Mouse (Mus musculus): ENCODE measurements around the gene Hpca. TPM values are rescaled to one million over a fixed set of nuclear protein-coding genes. Genes with fewer than 3 reads are reported as not detected.

The Hpca gene
- polyA plus RNA-seq, 1 experiment, result not detected

GRCm38 (mm10) chr4:129111350-129111749 is 10.5 kb downstream of the Hpca start:
- 63% methylated on average over 11 of the region's 11 CpGs for WGBS
- Histone ChIP-seq H3K27ac (ENCODE audit: insufficient read depth, low read length) (no peak overlapping the region), H3K36me3 (ENCODE audit: control insufficient read depth, insufficient read depth, low read length) (no peaks in the 10 kb centered on the region), H3K4me3 (ENCODE audit: extremely low read depth, insufficient read depth, insufficient read length) (no peak overlapping the region), H3K4me1 (ENCODE audit: control insufficient read depth, insufficient read depth, insufficient read length) (no peaks in the 10 kb centered on the region), H3K27me3 (ENCODE audit: control insufficient read depth, insufficient read depth, low read length) (no peaks in the 10 kb centered on the region)
- TF ChIP-seq CTCF (IDR thresholded peaks at IDR 0.05; ENCODE audit: extremely low read depth, insufficient read depth, insufficient read length, insufficient replicate concordance) (no peak), POLR2A (IDR thresholded peaks at IDR 0.05; ENCODE audit: low read depth, low read length) (no peak)
- no peak for DNase-seq (ENCODE audit: low read depth in 1 of 2, low spot score in 2 of 2)

- Histone ChIP-seq H3K4me1 (ENCODE audit: control insufficient read depth, insufficient read depth, insufficient read length) (no peaks in the 10 kb centered on the region), H3K36me3 (ENCODE audit: control insufficient read depth, insufficient read depth, low read length) (no peaks in the 10 kb centered on the region), H3K27ac (ENCODE audit: insufficient read depth, low read length) (no peak overlapping the region), H3K27me3 (ENCODE audit: control insufficient read depth, insufficient read depth, low read length) (no peaks in the 10 kb centered on the region), H3K4me3 (ENCODE audit: extremely low read depth, insufficient read depth, insufficient read length) (no peak overlapping the region)
- TF ChIP-seq CTCF (IDR thresholded peaks at IDR 0.05; ENCODE audit: extremely low read depth, insufficient read depth, insufficient read length, insufficient replicate concordance) (no peak), POLR2A (IDR thresholded peaks at IDR 0.05; ENCODE audit: low read depth, low read length) (no peak)
- 86% methylated on average over 6 of the region's 6 CpGs for WGBS
- DNase-seq (ENCODE audit: low read depth in 1 of 2, low spot score in 2 of 2), result no peak
Observed at GRCm38 (mm10) chr4:129110804-129111203, 11.0 kb downstream of the Hpca start.

- TF ChIP-seq CTCF (IDR thresholded peaks at IDR 0.05; ENCODE audit: extremely low read depth, insufficient read depth, insufficient read length, insufficient replicate concordance), result no peak
- TF ChIP-seq POLR2A (IDR thresholded peaks at IDR 0.05; ENCODE audit: low read depth, low read length), result no peak
- no peak for DNase-seq (ENCODE audit: low read depth in 1 of 2, low spot score in 2 of 2)
- H3K27ac ChIP-seq (ENCODE audit: insufficient read depth, low read length), result no peak overlapping the region
- no peak overlapping the region for H3K4me3 ChIP-seq (ENCODE audit: extremely low read depth, insufficient read depth, insufficient read length)
- H3K36me3 ChIP-seq (ENCODE audit: control insufficient read depth, insufficient read depth, low read length), result no peaks in the 10 kb centered on the region
- WGBS, result 86% methylated on average over 7 of the region's 7 CpGs
- H3K27me3 ChIP-seq (ENCODE audit: control insufficient read depth, insufficient read depth, low read length), result no peaks in the 10 kb centered on the region
- H3K4me1 ChIP-seq (ENCODE audit: control insufficient read depth, insufficient read depth, insufficient read length), result no peaks in the 10 kb centered on the region; the same call in 1 of the 2 replicates
Observed at GRCm38 (mm10) chr4:129108624-129109023, 13.2 kb downstream of the Hpca start.

- Histone ChIP-seq H3K4me1 (ENCODE audit: control insufficient read depth, insufficient read depth, insufficient read length) (no peaks in the 10 kb centered on the region; the same call in 1 of the 2 replicates), H3K36me3 (ENCODE audit: control insufficient read depth, insufficient read depth, low read length) (no peaks in the 10 kb centered on the region), H3K4me3 (ENCODE audit: extremely low read depth, insufficient read depth, insufficient read length) (no peak overlapping the region), H3K27me3 (ENCODE audit: control insufficient read depth, insufficient read depth, low read length) (no peaks in the 10 kb centered on the region), H3K27ac (ENCODE audit: insufficient read depth, low read length) (no peak overlapping the region)
- 54% methylated on average over 10 of the region's 10 CpGs for WGBS
- no peak for TF ChIP-seq POLR2A (IDR thresholded peaks at IDR 0.05; ENCODE audit: low read depth, low read length)
- TF ChIP-seq CTCF (IDR thresholded peaks at IDR 0.05; ENCODE audit: extremely low read depth, insufficient read depth, insufficient read length, insufficient replicate concordance), result no peak
- DNase-seq (ENCODE audit: low read depth in 1 of 2, low spot score in 2 of 2), result no peak
Observed at GRCm38 (mm10) chr4:129107348-129107899, 14.4 kb downstream of the Hpca start.

GRCm38 (mm10) chr4:129106073-129106472 is 15.8 kb downstream of the Hpca start:
- Histone ChIP-seq H3K4me3 (ENCODE audit: extremely low read depth, insufficient read depth, insufficient read length) (no peak overlapping the region), H3K36me3 (ENCODE audit: control insufficient read depth, insufficient read depth, low read length) (no peaks in the 10 kb centered on the region), H3K27me3 (ENCODE audit: control insufficient read depth, insufficient read depth, low read length) (no peaks in the 10 kb centered on the region), H3K4me1 (ENCODE audit: control insufficient read depth, insufficient read depth, insufficient read length) (no peaks in the 10 kb centered on the region; the same call in 1 of the 2 replicates), H3K27ac (ENCODE audit: insufficient read depth, low read length) (no peak overlapping the region)
- TF ChIP-seq CTCF (IDR thresholded peaks at IDR 0.05; ENCODE audit: extremely low read depth, insufficient read depth, insufficient read length, insufficient replicate concordance), result no peak
- no peak for TF ChIP-seq POLR2A (IDR thresholded peaks at IDR 0.05; ENCODE audit: low read depth, low read length)
- WGBS, result 48% methylated on average over 9 of the region's 9 CpGs
- DNase-seq (ENCODE audit: low read depth in 1 of 2, low spot score in 2 of 2), result no peak

- Histone ChIP-seq H3K27me3 (ENCODE audit: control insufficient read depth, insufficient read depth, low read length) (no peaks in the 10 kb centered on the region), H3K36me3 (ENCODE audit: control insufficient read depth, insufficient read depth, low read length) (no peaks in the 10 kb centered on the region), H3K4me1 (ENCODE audit: control insufficient read depth, insufficient read depth, insufficient read length) (no peaks in the 10 kb centered on the region; the same call in 1 of the 2 replicates), H3K4me3 (ENCODE audit: extremely low read depth, insufficient read depth, insufficient read length) (no peak within 1 kb of the TSS), H3K27ac (ENCODE audit: insufficient read depth, low read length) (no peak within 1 kb of the TSS)
- no peak for TF ChIP-seq CTCF (IDR thresholded peaks at IDR 0.05; ENCODE audit: extremely low read depth, insufficient read depth, insufficient read length, insufficient replicate concordance)
- WGBS, result 7% methylated on average over 40 of the region's 40 CpGs
- no peak for DNase-seq (ENCODE audit: low read depth in 1 of 2, low spot score in 2 of 2)
Observed at GRCm38 (mm10) chr4:129105356-129105755, 16.5 kb downstream of the Hpca start, which contains the start of gene Tmem54. Tmem54 (plus strand) TSS chr4:129105548.

GRCm38 (mm10) chr4:129102133-129102829 is 19.6 kb downstream of the Hpca start:
- no peak for DNase-seq (ENCODE audit: low read depth in 1 of 2, low spot score in 2 of 2)
- 74% methylated on average over 14 of the region's 14 CpGs for WGBS
- Histone ChIP-seq H3K4me1 (ENCODE audit: control insufficient read depth, insufficient read depth, insufficient read length) (no peaks in the 10 kb centered on the region; the same call in 1 of the 2 replicates), H3K27me3 (ENCODE audit: control insufficient read depth, insufficient read depth, low read length) (no peaks in the 10 kb centered on the region), H3K4me3 (ENCODE audit: extremely low read depth, insufficient read depth, insufficient read length) (no peak overlapping the region), H3K36me3 (ENCODE audit: control insufficient read depth, insufficient read depth, low read length) (no peaks in the 10 kb centered on the region), H3K27ac (ENCODE audit: insufficient read depth, low read length) (no peak overlapping the region)
- TF ChIP-seq CTCF (IDR thresholded peaks at IDR 0.05; ENCODE audit: extremely low read depth, insufficient read depth, insufficient read length, insufficient replicate concordance) (no peak), POLR2A (IDR thresholded peaks at IDR 0.05; ENCODE audit: low read depth, low read length) (no peak)

All from spleen, adult 2 months (tissue).